Mouse (Mus musculus): ENCODE data around the gene Foxf1. TPM values are rescaled to one million over a fixed set of nuclear protein-coding genes. Genes with fewer than 3 reads are reported as not detected.

Foxf1 gene
- polyA plus RNA-seq, 1 experiment from 2014 or later = 0.87 TPM

GRCm38 (mm10) chr8:121104049-121104818 lies 20.0 kb downstream of the Foxf1 start:
- H3K27me3 ChIP-seq = no peaks in the 10 kb centered on the region
- no peak for ATAC-seq (replicated peaks)
- H3K36me3 ChIP-seq = peaks cover 42% of the 10 kb centered on the region

GRCm38 (mm10) chr8:121107668-121108656 lies 23.8 kb downstream of the Foxf1 start, which contains the start of gene Mthfsd:
Mthfsd (minus strand) TSS chr8:121108392.
- Histone ChIP-seq H3K4me1 (peaks cover 17% of the 10 kb centered on the region), H3K9me3 (no peaks in the 10 kb centered on the region), H3K27me3 (peaks cover 9% of the 10 kb centered on the region; the same call in 1 of the 2 replicates), H3K36me3 (peaks cover 13% of the 10 kb centered on the region; the same call in 1 of the 2 replicates), H3K9ac (replicated peaks) (peak within 1 kb of the TSS; percentile 84), H3K4me3 (peak within 1 kb of the TSS; percentile 77), H3K4me2 (replicated peaks) (peak within 1 kb of the TSS; percentile 62), H3K27ac (replicated peaks) (peak within 1 kb of the TSS; percentile 80)
- under 1% methylated on average over 75 of the region's 75 CpGs for WGBS
- peak; percentile 95 for ATAC-seq (replicated peaks)

More at GRCm38 (mm10) chr8:121104049-121104818, 20.0 kb downstream of the Foxf1 start:
- 49% methylated on average over 17 of the region's 17 CpGs for WGBS
- Histone ChIP-seq H3K9me3 (no peaks in the 10 kb centered on the region), H3K27ac (replicated peaks) (no peak overlapping the region), H3K9ac (replicated peaks) (no peak overlapping the region), H3K4me1 (peaks cover 17% of the 10 kb centered on the region), H3K4me3 (no peak overlapping the region), H3K4me2 (replicated peaks) (no peak overlapping the region)

- H3K4me1 ChIP-seq = peaks cover 17% of the 10 kb centered on the region
- peak overlapping the region; percentile 80; the same call in 1 of the 2 replicates for H3K27ac ChIP-seq (replicated peaks)
- H3K4me2 ChIP-seq (replicated peaks) = peak overlapping the region; percentile 62
- H3K9ac ChIP-seq (replicated peaks) = peak overlapping the region; percentile 84
- H3K27me3 ChIP-seq = peaks cover 12% of the 10 kb centered on the region
- peak overlapping the region; percentile 77 for H3K4me3 ChIP-seq
- WGBS = 9% methylated on average over 5 of the region's 5 CpGs
- ATAC-seq (replicated peaks) = no peak
- no peaks in the 10 kb centered on the region for H3K9me3 ChIP-seq
- H3K36me3 ChIP-seq = 0 out of 2 replicates have a peak, but pooled peaks cover 7% of the 10 kb centered on the region
Observed at GRCm38 (mm10) chr8:121108657-121109056, 24.5 kb downstream of the Foxf1 start.

- 48% methylated on average over 7 of the region's 7 CpGs for WGBS
- Histone ChIP-seq H3K4me2 (replicated peaks) (no peak overlapping the region), H3K4me1 (peaks cover 20% of the 10 kb centered on the region)
Observed at GRCm38 (mm10) chr8:121111145-121111907, 27.1 kb downstream of the Foxf1 start.

GRCm38 (mm10) chr8:121113261-121113660 lies 29.1 kb downstream of the Foxf1 start:
- H3K4me1 ChIP-seq = peaks cover 21% of the 10 kb centered on the region
- under 1% methylated on average over 21 of the region's 21 CpGs for WGBS
- H3K9me3 ChIP-seq = no peaks in the 10 kb centered on the region
- H3K27me3 ChIP-seq = peaks cover 57% of the 10 kb centered on the region
- H3K9ac ChIP-seq (replicated peaks) = no peak overlapping the region
- no peak overlapping the region for H3K4me2 ChIP-seq (replicated peaks)
- no peaks in the 10 kb centered on the region for H3K36me3 ChIP-seq
- no peak overlapping the region for H3K27ac ChIP-seq (replicated peaks)
- no peak overlapping the region for H3K4me3 ChIP-seq
- peak; percentile 30; the same call in 1 of the 2 replicates for ATAC-seq (replicated peaks)

More at GRCm38 (mm10) chr8:121111145-121111907, 27.1 kb downstream of the Foxf1 start:
- H3K9ac ChIP-seq (replicated peaks) = no peak overlapping the region
- H3K4me3 ChIP-seq = no peak overlapping the region
- no peaks in the 10 kb centered on the region for H3K9me3 ChIP-seq
- ATAC-seq (replicated peaks) = no peak
- H3K27me3 ChIP-seq = peaks cover 38% of the 10 kb centered on the region
- H3K36me3 ChIP-seq = no peaks in the 10 kb centered on the region
- no peak overlapping the region for H3K27ac ChIP-seq (replicated peaks)

- H3K27me3 ChIP-seq = peaks cover 76% of the 10 kb centered on the region
- no peak overlapping the region for H3K9ac ChIP-seq (replicated peaks)
- no peak for ATAC-seq (replicated peaks)
- H3K4me1 ChIP-seq = peaks cover 17% of the 10 kb centered on the region
- H3K9me3 ChIP-seq = no peaks in the 10 kb centered on the region
- H3K27ac ChIP-seq (replicated peaks) = no peak overlapping the region
- H3K4me3 ChIP-seq = no peak overlapping the region
- H3K36me3 ChIP-seq = no peaks in the 10 kb centered on the region
- WGBS = under 1% methylated on average over 25 of the region's 25 CpGs
- H3K4me2 ChIP-seq (replicated peaks) = no peak overlapping the region
Observed at GRCm38 (mm10) chr8:121115136-121115535, 30.9 kb downstream of the Foxf1 start.

GRCm38 (mm10) chr8:121115948-121116347 lies 31.8 kb downstream of the Foxf1 start, which contains the start of gene Foxc2:
Foxc2 (plus strand) TSS chr8:121116171.
- H3K27me3 ChIP-seq = peaks cover 84% of the 10 kb centered on the region
- H3K4me2 ChIP-seq (replicated peaks) = peak within 1 kb of the TSS; percentile 43
- no peaks in the 10 kb centered on the region for H3K9me3 ChIP-seq
- H3K4me3 ChIP-seq = peak within 1 kb of the TSS; percentile 32
- H3K27ac ChIP-seq (replicated peaks) = no peak within 1 kb of the TSS
- WGBS = under 1% methylated on average over 25 of the region's 25 CpGs
- no peak within 1 kb of the TSS for H3K9ac ChIP-seq (replicated peaks)
- H3K36me3 ChIP-seq = no peaks in the 10 kb centered on the region
- H3K4me1 ChIP-seq = peaks cover 17% of the 10 kb centered on the region
- 0 out of 2 replicates have a peak, but pooled peaks have one; percentile 44 for ATAC-seq (replicated peaks)

- 1% methylated on average over 55 of the region's 55 CpGs for whole genome bisulfite sequencing
- no peak overlapping the region for H3K9ac ChIP-seq (replicated peaks)
- peak overlapping the region; percentile 43 for H3K4me2 ChIP-seq (replicated peaks)
- ATAC-seq (replicated peaks) = no peak
- H3K4me3 ChIP-seq = peak overlapping the region; percentile 32
- H3K27me3 ChIP-seq = peaks cover 91% of the 10 kb centered on the region
- H3K4me1 ChIP-seq = peaks cover 17% of the 10 kb centered on the region
- H3K27ac ChIP-seq (replicated peaks) = no peak overlapping the region
- H3K36me3 ChIP-seq = no peaks in the 10 kb centered on the region
- no peaks in the 10 kb centered on the region for H3K9me3 ChIP-seq
Observed at GRCm38 (mm10) chr8:121116591-121117185, 32.5 kb downstream of the Foxf1 start.

GRCm38 (mm10) chr8:121117186-121117651 lies 33.0 kb downstream of the Foxf1 start:
- Histone ChIP-seq H3K27ac (replicated peaks) (no peak overlapping the region), H3K27me3 (peaks cover 92% of the 10 kb centered on the region), H3K4me1 (peaks cover 17% of the 10 kb centered on the region), H3K4me3 (peak overlapping the region; percentile 32), H3K4me2 (replicated peaks) (peak overlapping the region; percentile 11; the same call in 1 of the 2 replicates), H3K9ac (replicated peaks) (no peak overlapping the region), H3K9me3 (no peaks in the 10 kb centered on the region), H3K36me3 (no peaks in the 10 kb centered on the region)
- no peak for ATAC-seq (replicated peaks)
- WGBS = under 1% methylated on average over 56 of the region's 62 CpGs

GRCm38 (mm10) chr8:121117906-121118305 lies 33.7 kb downstream of the Foxf1 start:
- H3K4me3 ChIP-seq = peak overlapping the region; percentile 32; the same call in 1 of the 2 replicates

More at GRCm38 (mm10) chr8:121117906-121118305, 33.7 kb downstream of the Foxf1 start:
- Histone ChIP-seq H3K4me1 (peaks cover 17% of the 10 kb centered on the region), H3K9me3 (no peaks in the 10 kb centered on the region), H3K4me2 (replicated peaks) (no peak overlapping the region), H3K27me3 (peaks cover 94% of the 10 kb centered on the region), H3K9ac (replicated peaks) (no peak overlapping the region), H3K27ac (replicated peaks) (no peak overlapping the region), H3K36me3 (no peaks in the 10 kb centered on the region)
- no peak for ATAC-seq (replicated peaks)
- WGBS = 2% methylated on average over 28 of the region's 28 CpGs

Measured in forebrain, embryonic 15.5 days (tissue).